Mouse (Mus musculus) right cerebral cortex, postnatal 14 days (tissue): ENCODE data around the gene Hdac1.

Source experiments
- DNase-seq: peaks from one replicate; pipeline ENCODE4 v3.0.0; 2022

Hdac1 gene

GRCm38 (mm10) chr4:129542592-129543141 lies at the start of gene Hdac1:
TSS of gene Hdac1 (minus strand) at chr4:129542713.
- DNase-seq, result peak; percentile 97

GRCm38 (mm10) chr4:129588865-129589264 lies 46.4 kb upstream of the Hdac1 start:
- DNase-seq, result no peak

GRCm38 (mm10) chr4:129586943-129587342 lies 44.4 kb upstream of the Hdac1 start:
- no peak for DNase-seq

GRCm38 (mm10) chr4:129585773-129586172 lies 43.3 kb upstream of the Hdac1 start:
- no peak for DNase-seq

GRCm38 (mm10) chr4:129584884-129585608 lies 42.5 kb upstream of the Hdac1 start:
- peak; percentile 87 for DNase-seq

- no peak for DNase-seq
These were observed 41.9 kb upstream of the Hdac1 start for GRCm38 (mm10) chr4:129584370-129584769.

- no peak for DNase-seq
These were observed 39.7 kb upstream of the Hdac1 start for GRCm38 (mm10) chr4:129582251-129582650.

GRCm38 (mm10) chr4:129580347-129580746 lies 37.8 kb upstream of the Hdac1 start:
- no peak for DNase-seq

- DNase-seq, result no peak
These were observed 36.0 kb upstream of the Hdac1 start, which contains the start of gene Fam167b for GRCm38 (mm10) chr4:129578466-129578865. TSS of gene Fam167b (minus strand) at chr4:129578549.

- no peak for DNase-seq
These were observed 35.2 kb upstream of the Hdac1 start for GRCm38 (mm10) chr4:129577688-129578087.

GRCm38 (mm10) chr4:129576863-129577491 lies 34.5 kb upstream of the Hdac1 start:
- peak; percentile 68 for DNase-seq

- DNase-seq, result no peak
These were observed 32.8 kb upstream of the Hdac1 start for GRCm38 (mm10) chr4:129575171-129575844.

- no peak for DNase-seq
These were observed 30.9 kb upstream of the Hdac1 start, which contains the start of gene Lck for GRCm38 (mm10) chr4:129573430-129573829. TSS of gene Lck (minus strand) at chr4:129573641.

GRCm38 (mm10) chr4:129573093-129573370 lies 30.5 kb upstream of the Hdac1 start:
- DNase-seq, result no peak

GRCm38 (mm10) chr4:129572236-129573092 lies 30.0 kb upstream of the Hdac1 start:
- no peak for DNase-seq

- no peak for DNase-seq
These were observed 29.1 kb upstream of the Hdac1 start for GRCm38 (mm10) chr4:129571551-129572084.

GRCm38 (mm10) chr4:129570028-129570427 lies 27.5 kb upstream of the Hdac1 start:
- no peak for DNase-seq

GRCm38 (mm10) chr4:129568366-129568765 lies 25.9 kb upstream of the Hdac1 start:
- no peak for DNase-seq

GRCm38 (mm10) chr4:129565139-129565538 lies 22.6 kb upstream of the Hdac1 start:
- DNase-seq, result no peak

- no peak for DNase-seq
These were observed 21.2 kb upstream of the Hdac1 start for GRCm38 (mm10) chr4:129563718-129564117.

- no peak for DNase-seq
These were observed 18.7 kb upstream of the Hdac1 start for GRCm38 (mm10) chr4:129561184-129561583.

GRCm38 (mm10) chr4:129558321-129558955 lies 15.9 kb upstream of the Hdac1 start:
- DNase-seq, result no peak
